Mouse (Mus musculus) brain, embryonic 14.5 days (tissue): ENCODE measurements around the gene 4933415A04Rik. TPM values are rescaled to one million over a fixed set of nuclear protein-coding genes. Genes with fewer than 3 reads are reported as not detected.
A peak's percentile ranks its signal among the peaks of the same experiment; 100 is the strongest.

Experiments
- DNase-seq: peaks from one replicate; pipeline ENCODE4 v3.0.0-alpha.2; 2011; ENCODE audit warnings: low read depth
- CTCF ChIP-seq: fragments of 200-500 bp; IDR thresholded peaks from 2 replicates; pipeline ENCODE4 v1.5.1; 2012; ENCODE audit warnings: inconsistent platforms, mild to moderate bottlenecking, moderate library complexity, borderline replicate concordance; ENCODE audit not compliant: insufficient read depth, insufficient read length; ENCODE audit errors: extremely low read depth
- POLR2A ChIP-seq: fragments of 200-500 bp; IDR thresholded peaks from 2 replicates; pipeline ENCODE4 v1.6.1; 2012; ENCODE audit warnings: mild to moderate bottlenecking, inconsistent platforms, borderline replicate concordance; ENCODE audit not compliant: poor library complexity, insufficient read depth, insufficient read length, severe bottlenecking; ENCODE audit errors: extremely low read depth
- polyA plus RNA-seq: library from polyadenylated mRNA; depleted of rRNA; stranded (reverse); fragments of >200 nt; gene quantifications from 2 replicates; pipeline ENCODE4 v1.2.3, GENCODE M21; 2012

4933415A04Rik gene
- polyA plus RNA-seq, 1 experiment = 1.2 TPM

DNA sequence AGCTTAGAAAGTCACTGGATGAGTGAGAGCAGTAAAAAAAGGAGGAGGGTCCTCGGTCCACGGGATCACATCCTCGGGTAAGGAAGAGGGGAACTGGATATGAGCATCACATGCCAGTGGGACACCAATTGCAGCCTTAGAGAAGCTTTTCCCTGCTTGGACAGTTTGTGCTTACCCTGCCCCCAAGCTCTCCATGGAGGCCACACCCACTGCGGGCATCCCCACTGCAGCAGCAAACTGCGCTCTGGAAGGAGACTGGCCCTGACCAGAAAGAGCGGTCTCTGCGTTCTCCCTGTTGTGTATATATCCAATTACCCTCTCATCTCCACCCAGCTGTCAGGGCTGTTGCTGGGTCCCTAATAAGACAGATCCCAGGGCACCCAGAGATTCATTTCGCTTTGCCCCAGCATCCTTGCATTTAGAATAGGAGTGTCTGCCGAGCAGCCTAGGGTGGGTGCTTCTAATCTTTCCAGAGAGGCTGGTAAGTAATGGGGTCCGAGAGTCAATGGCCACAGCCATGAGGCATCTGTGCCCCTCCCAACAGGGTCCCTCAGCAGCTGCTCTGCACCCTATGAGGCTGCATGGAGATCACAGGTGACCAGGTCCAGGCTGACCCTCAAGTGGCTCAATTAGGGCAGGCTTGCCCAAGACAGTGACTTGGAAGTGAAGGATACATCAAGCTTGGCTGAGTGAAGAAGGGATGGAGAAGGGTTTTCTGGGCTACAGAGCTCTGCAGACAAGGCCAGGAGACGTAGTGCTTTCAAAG is 8.9 kb upstream of the 4933415A04Rik start:
- DNase-seq = no peak
- TF ChIP-seq POLR2A (no peak), CTCF (no peak)

GRCm38 (mm10) chr11:43585211-43586005 is 1.4 kb upstream of the 4933415A04Rik start:
- TF ChIP-seq POLR2A = no peak
- TF ChIP-seq CTCF = no peak
- no peak for DNase-seq

DNA sequence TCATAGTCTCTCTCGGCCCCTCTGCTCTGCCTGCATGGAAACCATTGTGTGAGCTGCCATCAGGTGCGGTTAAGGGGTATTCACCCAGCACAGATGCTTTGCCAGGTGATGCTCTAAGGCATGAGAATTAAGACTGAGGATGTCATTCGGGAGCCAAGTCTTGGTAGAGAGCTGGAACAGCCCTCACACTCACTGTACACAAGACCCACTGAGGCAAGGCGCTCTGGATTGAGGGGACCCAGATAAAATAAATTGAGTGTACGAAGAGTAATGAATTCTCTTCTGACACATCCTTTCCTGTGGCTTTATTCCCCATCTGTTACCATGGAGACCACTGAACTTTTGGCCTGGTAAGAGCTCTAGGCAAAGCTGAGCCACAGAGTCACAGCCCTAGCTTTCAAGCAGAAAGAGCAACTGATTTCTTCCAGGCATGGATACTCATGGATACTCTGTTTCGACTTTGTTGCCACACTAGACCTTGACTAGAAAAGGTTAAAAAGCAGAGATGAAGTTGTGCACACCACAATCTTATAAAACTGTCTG is 2.8 kb downstream of the 4933415A04Rik start:
- TF ChIP-seq POLR2A (no peak), CTCF (no peak)
- DNase-seq = peak; percentile 41

DNA sequence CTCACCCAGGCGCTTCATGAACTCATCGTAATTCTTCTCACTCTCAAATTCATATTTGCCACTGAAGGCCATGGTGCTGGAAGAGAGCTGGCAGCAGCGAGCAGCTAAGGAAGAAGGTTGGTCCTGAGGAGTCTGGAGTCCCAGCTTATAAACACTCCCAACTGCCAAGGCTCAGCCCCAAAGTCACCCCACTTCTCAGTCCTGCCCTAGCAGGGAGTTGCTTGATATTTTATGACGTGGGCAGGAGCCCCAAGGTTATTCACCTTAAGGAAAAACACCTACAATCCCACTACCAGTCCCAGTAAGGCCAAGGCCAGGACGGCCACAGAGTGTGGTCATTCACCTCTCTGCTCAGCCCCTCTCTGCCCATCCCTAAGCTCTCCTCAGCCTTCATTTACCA is 14.6 kb downstream of the 4933415A04Rik start, which contains the start of gene Fabp6:
TSS of gene Fabp6 (minus strand) at position 101 of the 400 bp plus-strand sequence.
- TF ChIP-seq POLR2A (no peak), CTCF (no peak)
- no peak for DNase-seq

- TF ChIP-seq POLR2A = no peak
- no peak for TF ChIP-seq CTCF
- DNase-seq = no peak
These were observed 17.4 kb downstream of the 4933415A04Rik start for GRCm38 (mm10) chr11:43604207-43604606.

DNA sequence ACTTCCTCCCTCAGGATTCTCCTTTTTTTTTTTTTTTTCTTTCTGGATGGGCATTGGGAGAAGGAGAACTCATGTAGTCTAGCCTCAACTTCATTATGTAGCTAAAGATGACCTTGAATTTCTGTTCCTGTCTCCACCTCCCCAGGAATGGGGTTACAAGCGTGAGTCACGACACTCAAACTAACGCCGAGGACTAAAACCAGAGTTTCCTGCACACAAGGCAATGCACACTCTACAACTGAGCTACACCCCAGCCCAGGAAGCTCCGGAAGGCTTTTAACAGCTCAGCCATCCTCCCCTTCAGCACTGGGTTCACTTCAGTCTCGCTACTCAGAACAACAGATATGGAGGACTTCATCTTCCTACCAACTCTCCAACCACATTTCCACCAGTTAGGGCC is 18.1 kb downstream of the 4933415A04Rik start:
- DNase-seq = no peak
- TF ChIP-seq POLR2A (no peak), CTCF (no peak)

GRCm38 (mm10) chr11:43605859-43606258 is 19.0 kb downstream of the 4933415A04Rik start:
- DNase-seq = no peak
- TF ChIP-seq CTCF (no peak), POLR2A (no peak)

- DNase-seq = peak; percentile 73
- TF ChIP-seq CTCF (no peak), POLR2A (no peak)
These were observed 21.6 kb downstream of the 4933415A04Rik start for GRCm38 (mm10) chr11:43608440-43608839.

DNA sequence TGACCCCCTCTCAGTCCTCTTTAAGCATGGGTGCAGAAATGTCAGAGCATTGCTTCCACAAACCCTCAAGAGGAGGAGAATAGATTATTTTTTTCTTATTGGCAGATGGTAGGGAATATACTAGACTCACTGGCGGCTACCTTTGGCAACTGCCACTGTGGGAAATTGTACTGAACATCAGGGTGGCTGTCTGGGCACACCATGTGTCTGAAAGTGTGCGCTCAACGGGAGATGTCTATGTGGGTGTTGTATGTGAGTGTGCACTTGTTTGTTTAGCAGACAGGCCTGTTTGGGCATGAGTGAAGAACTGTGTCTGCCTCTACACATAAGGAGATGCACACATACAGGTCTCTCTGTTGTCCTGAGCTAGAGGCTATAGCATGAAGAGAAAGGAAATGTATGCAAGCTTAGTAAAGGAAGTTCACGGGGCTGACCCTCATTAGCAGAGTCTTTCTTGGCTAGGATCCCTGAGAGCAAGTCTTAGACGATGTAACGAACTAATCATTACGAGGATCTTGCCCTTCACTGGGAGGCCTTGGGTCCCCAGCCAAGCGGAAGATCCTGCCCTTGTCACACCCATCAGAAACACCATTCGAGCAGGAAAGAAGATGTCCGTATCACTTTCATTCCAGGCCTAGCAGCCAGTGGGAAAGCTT is 23.3 kb downstream of the 4933415A04Rik start:
- TF ChIP-seq CTCF = no peak
- TF ChIP-seq POLR2A = no peak
- DNase-seq = peak; percentile 48

DNA sequence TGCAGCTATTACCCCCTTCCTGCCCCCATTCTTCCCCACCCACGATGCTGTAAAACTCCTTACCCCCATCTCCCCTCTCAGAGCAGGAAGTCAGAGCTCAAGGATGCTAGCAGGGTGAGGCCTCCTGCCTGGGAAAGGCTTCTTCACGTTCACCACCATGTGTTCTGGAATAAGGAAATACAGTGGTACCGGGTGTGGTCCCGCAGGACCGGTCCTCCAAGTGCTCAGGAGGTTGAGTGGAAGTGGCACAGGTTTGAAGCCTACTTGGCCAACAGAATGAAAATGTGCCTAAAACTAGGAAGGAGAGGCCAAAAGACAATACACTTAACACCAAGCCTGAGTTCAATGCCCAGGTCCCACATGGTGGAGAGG is 23.8 kb downstream of the 4933415A04Rik start:
- DNase-seq = no peak
- no peak for TF ChIP-seq CTCF
- TF ChIP-seq POLR2A = no peak
